Mouse (Mus musculus): Measurements from ENCODE around the gene Gpr157. TPM values are rescaled to one million over a fixed set of nuclear protein-coding genes. Genes with fewer than 3 reads are reported as not detected.

Gene Gpr157
- polyA plus RNA-seq, 1 experiment = 1.9 TPM

DNA sequence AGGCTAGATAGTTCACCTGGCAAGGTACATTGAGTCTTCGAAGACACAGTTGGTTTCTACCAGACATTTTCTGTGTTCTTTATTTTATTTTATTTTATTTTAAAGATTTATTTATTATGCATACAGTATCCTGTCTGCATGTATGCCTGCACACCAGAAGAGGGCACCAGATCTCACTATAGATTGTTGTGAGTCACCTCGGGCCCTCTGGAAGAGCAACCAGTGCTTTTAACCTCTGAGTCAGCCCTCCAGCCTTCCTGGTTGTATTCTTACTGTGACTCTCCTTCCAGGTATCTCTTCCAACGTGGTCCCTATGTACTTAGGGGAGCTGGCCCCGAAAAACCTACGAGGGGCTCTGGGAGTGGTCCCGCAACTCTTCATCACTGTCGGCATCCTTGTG is 48.1 kb downstream of the Gpr157 start:
- TF ChIP-seq POLR2A (IDR thresholded peaks at IDR 0.05; ENCODE audit: extremely low read depth, insufficient read depth, low read length) = no peak
- no peak for TF ChIP-seq CTCF (IDR thresholded peaks at IDR 0.05; ENCODE audit: extremely low read depth, insufficient read depth, low read length)
- Histone ChIP-seq H3K27ac (ENCODE audit: insufficient read depth, low read length) (no peak overlapping the region), H3K4me3 (ENCODE audit: insufficient read depth, low read length) (no peak overlapping the region), H3K4me1 (ENCODE audit: control insufficient read depth, insufficient read depth, low read length) (no peaks in the 10 kb centered on the region)

DNA sequence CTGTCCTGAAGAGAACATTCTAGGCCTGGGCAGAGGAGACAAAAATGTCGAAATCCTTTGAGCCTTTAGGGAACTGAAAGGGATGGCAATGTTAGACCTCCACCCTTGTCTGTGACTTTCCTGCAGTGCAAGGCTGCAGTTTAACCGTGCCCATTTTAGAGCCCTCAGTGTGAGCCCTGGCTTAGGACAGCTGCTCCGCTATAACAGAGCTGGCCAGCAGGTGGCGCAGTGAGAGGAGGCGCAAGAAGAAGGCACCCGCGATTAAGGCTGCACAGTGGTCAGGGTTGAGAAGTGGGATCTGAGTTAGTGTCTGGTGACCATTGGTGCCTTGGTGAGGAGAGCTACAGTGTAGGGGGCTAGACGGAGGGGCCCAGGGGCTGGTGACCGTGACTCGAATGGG is 49.5 kb downstream of the Gpr157 start:
- Histone ChIP-seq H3K4me3 (ENCODE audit: insufficient read depth, low read length) (no peak overlapping the region), H3K4me1 (ENCODE audit: control insufficient read depth, insufficient read depth, low read length) (no peaks in the 10 kb centered on the region), H3K27ac (ENCODE audit: insufficient read depth, low read length) (no peak overlapping the region)
- TF ChIP-seq POLR2A (IDR thresholded peaks at IDR 0.05; ENCODE audit: extremely low read depth, insufficient read depth, low read length) (no peak), CTCF (IDR thresholded peaks at IDR 0.05; ENCODE audit: extremely low read depth, insufficient read depth, low read length) (peak; percentile 93)

DNA sequence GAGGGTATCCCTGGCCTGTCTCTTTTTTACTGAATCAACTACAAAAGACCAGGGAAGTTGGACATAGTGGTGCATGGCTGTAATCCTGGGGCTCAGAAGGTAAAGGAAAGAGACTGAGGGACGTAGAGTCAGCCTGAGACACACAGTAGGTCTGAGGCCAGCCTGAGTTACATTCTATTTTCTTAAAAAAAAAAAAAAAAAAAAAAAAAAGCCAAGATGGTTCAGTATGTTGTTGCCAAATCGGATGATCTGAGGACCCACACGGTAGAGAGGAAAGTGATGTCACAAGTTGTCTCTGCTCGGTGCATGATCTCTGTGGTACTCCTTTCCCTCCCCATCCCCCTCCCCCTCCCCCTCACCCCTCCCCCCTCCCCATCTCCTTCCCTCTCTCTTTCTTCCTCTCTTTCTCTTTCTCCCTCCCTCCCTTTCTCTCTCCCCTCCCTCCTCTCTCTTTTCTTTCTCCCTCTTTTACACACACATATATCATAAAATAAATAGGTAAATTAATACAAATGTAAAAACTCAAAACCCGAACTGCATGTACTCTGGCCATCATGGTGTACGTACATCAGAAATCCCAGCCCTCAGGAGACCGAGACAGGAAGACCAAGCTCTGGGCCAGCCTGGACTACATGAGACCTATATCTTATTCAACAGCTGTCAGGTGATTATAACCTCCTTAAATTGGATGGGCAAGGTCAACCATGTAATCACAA is 50.4 kb downstream of the Gpr157 start:
- Histone ChIP-seq H3K4me3 (ENCODE audit: insufficient read depth, low read length) (no peak overlapping the region), H3K4me1 (ENCODE audit: control insufficient read depth, insufficient read depth, low read length) (no peaks in the 10 kb centered on the region), H3K27ac (ENCODE audit: insufficient read depth, low read length) (no peak overlapping the region)
- TF ChIP-seq CTCF (IDR thresholded peaks at IDR 0.05; ENCODE audit: extremely low read depth, insufficient read depth, low read length) (no peak), POLR2A (IDR thresholded peaks at IDR 0.05; ENCODE audit: extremely low read depth, insufficient read depth, low read length) (no peak)

DNA sequence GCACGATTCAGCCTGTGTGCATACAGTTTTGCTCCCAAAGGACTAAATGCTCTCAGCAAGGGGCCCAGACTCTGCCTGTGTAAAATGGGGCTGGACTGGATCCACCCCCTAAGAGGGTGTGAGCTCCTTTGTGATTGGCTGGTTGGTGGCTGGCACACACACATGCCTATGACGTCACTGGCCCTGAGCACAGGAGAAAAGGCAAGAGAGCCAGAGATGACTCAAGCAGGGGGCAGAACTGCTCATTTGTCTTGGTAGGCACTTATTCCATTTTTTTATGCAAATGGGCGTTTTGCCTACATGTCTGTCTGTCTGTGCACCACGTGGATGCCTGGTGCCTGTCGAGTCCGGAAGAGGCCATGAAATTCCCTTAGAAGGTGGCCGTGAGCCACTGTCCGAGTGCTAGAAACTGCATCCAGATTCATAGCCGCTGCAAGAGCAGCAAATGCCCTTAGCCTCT is 50.9 kb downstream of the Gpr157 start:
- peak; percentile 57; the same call in 1 of the 2 replicates for TF ChIP-seq POLR2A (IDR thresholded peaks at IDR 0.05; ENCODE audit: extremely low read depth, insufficient read depth, low read length)
- TF ChIP-seq CTCF (IDR thresholded peaks at IDR 0.05; ENCODE audit: extremely low read depth, insufficient read depth, low read length) = no peak
- Histone ChIP-seq H3K27ac (ENCODE audit: insufficient read depth, low read length) (no peak overlapping the region), H3K4me3 (ENCODE audit: insufficient read depth, low read length) (peak overlapping the region; percentile 4; the same call in 1 of the 2 replicates), H3K4me1 (ENCODE audit: control insufficient read depth, insufficient read depth, low read length) (no peaks in the 10 kb centered on the region)

DNA sequence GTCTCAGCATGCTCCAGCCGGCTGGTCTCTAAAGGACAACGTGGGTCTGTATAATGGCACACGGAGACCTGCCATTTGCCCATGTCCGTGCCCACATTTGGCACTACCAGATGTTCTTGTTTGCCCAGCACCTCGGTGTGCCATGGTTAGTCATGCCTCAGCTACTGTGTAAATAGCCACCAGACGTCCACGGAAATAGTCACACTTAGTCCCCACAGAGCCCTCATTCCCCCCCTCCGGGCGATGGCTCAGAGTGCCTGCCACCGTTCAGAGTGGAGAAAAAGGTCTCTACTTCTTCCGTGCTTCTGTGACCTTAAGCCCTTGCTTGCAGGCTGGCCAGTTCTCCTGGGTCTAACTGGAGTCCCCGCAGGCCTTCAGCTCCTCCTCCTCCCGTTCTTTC is 51.9 kb downstream of the Gpr157 start:
- TF ChIP-seq POLR2A (IDR thresholded peaks at IDR 0.05; ENCODE audit: extremely low read depth, insufficient read depth, low read length) (no peak), CTCF (IDR thresholded peaks at IDR 0.05; ENCODE audit: extremely low read depth, insufficient read depth, low read length) (no peak)
- H3K27ac ChIP-seq (ENCODE audit: insufficient read depth, low read length) = no peak overlapping the region
- H3K4me3 ChIP-seq (ENCODE audit: insufficient read depth, low read length) = no peak overlapping the region
- no peaks in the 10 kb centered on the region for H3K4me1 ChIP-seq (ENCODE audit: control insufficient read depth, insufficient read depth, low read length)

DNA sequence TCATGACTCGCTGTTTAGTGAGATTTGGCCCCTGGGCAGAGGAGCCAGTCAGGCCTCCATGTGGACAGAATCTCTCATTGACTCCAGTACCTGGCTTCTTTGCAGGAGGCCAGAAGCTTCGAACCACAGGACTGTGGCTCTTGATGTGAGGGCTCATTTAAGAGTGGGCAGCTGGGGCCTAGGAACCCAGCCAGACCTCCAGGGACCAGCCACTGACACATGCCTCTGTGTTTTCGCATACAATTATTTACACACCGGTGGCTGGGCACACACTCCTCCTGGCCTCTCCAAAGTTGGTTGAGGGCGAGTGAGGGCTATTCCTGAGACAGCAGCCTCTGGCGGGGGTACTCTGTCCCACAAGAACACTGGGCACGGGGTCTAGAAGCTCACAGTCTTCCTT is 53.2 kb downstream of the Gpr157 start:
- no peaks in the 10 kb centered on the region for H3K4me1 ChIP-seq (ENCODE audit: control insufficient read depth, insufficient read depth, low read length)
- TF ChIP-seq CTCF (IDR thresholded peaks at IDR 0.05; ENCODE audit: extremely low read depth, insufficient read depth, low read length) = no peak
- TF ChIP-seq POLR2A (IDR thresholded peaks at IDR 0.05; ENCODE audit: extremely low read depth, insufficient read depth, low read length) = no peak
- H3K27ac ChIP-seq (ENCODE audit: insufficient read depth, low read length) = no peak overlapping the region
- H3K4me3 ChIP-seq (ENCODE audit: insufficient read depth, low read length) = no peak overlapping the region

DNA sequence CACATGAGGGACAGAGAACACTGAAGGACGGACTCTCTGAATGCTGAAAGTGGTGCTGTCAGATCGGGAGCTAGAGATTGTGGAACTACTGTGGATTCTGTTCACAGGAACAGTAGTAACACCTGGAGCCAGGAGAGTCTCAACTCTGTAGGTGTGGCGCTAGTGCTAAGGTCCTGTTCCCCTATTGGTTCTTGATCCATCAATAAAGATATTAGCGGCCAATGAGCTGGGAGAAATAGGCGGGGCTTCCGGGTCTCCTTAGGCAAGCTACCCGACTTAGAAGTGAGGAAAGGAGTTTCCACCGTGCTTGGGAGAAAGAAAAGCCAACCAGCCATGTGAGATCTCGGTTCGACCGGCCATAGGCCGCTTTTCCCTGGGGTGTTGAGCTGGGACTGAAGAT is 57.1 kb downstream of the Gpr157 start:
- TF ChIP-seq POLR2A (IDR thresholded peaks at IDR 0.05; ENCODE audit: extremely low read depth, insufficient read depth, low read length) (no peak), CTCF (IDR thresholded peaks at IDR 0.05; ENCODE audit: extremely low read depth, insufficient read depth, low read length) (no peak)
- H3K27ac ChIP-seq (ENCODE audit: insufficient read depth, low read length) = no peak overlapping the region
- H3K4me3 ChIP-seq (ENCODE audit: insufficient read depth, low read length) = no peak overlapping the region
- H3K4me1 ChIP-seq (ENCODE audit: control insufficient read depth, insufficient read depth, low read length) = no peaks in the 10 kb centered on the region

DNA sequence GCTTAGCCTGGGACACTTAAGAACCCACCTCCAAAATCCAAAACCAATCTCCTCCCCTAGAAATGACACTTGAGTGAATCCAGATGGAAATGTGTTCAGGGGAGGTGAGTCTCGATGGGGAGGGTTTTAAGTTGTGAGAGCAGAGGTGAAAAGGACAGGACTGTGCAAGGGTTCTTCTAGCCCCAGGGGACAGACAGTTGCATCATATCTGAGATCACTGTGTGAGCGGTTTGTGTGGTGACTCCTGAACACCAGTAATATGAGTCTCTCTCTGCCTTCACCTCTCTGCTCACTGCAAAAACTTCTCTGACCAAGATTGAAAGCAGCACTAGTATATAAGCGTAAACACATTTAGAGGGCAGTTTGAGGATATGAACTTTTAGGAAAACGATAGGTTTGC is 59.1 kb downstream of the Gpr157 start:
- Histone ChIP-seq H3K4me3 (ENCODE audit: insufficient read depth, low read length) (no peak overlapping the region), H3K27ac (ENCODE audit: insufficient read depth, low read length) (no peak overlapping the region), H3K4me1 (ENCODE audit: control insufficient read depth, insufficient read depth, low read length) (no peaks in the 10 kb centered on the region)
- TF ChIP-seq POLR2A (IDR thresholded peaks at IDR 0.05; ENCODE audit: extremely low read depth, insufficient read depth, low read length) (no peak), CTCF (IDR thresholded peaks at IDR 0.05; ENCODE audit: extremely low read depth, insufficient read depth, low read length) (no peak)

DNA sequence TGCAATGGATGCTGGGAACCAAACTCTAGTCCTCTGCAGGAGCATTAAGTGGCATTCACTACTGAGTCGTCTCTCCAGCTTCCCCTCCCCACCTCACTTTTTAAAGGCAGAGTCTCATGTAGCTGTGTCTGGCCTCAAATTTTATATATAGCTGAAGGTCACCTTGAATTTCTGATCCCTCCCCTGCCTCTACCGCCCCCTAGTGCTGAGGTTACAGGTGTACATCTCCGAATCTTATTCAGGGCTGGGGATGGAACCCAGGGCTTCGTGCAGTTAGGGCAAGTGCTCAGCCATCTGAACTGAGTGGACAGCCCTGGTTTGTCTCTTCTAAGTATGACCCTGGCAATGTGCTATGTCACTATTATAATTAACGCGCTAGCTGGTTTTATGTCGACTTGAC is 63.9 kb downstream of the Gpr157 start:
- Histone ChIP-seq H3K4me3 (ENCODE audit: insufficient read depth, low read length) (no peak overlapping the region), H3K27ac (ENCODE audit: insufficient read depth, low read length) (no peak overlapping the region), H3K4me1 (ENCODE audit: control insufficient read depth, insufficient read depth, low read length) (no peaks in the 10 kb centered on the region)
- TF ChIP-seq CTCF (IDR thresholded peaks at IDR 0.05; ENCODE audit: extremely low read depth, insufficient read depth, low read length) (no peak), POLR2A (IDR thresholded peaks at IDR 0.05; ENCODE audit: extremely low read depth, insufficient read depth, low read length) (no peak)

DNA sequence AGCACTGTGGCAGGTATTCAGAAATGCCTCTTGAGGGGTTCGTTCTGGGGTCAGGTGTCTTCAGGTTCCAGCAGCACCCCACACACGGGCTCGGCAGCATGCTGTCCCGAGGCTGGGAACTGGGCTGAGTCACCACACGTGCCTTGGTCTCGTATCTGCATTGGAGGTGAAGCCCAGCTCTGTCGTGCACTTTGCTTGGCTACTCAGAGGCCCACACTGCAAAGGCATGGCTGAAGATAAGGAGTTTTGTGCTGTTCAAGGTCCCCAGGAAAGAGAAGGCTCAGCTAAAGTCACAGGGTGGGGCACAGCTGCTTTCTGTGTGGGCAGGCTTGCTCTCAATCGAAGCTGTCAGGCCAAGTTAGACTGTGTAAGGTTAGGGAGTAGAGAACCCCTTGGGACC is 65.3 kb downstream of the Gpr157 start:
- Histone ChIP-seq H3K27ac (ENCODE audit: insufficient read depth, low read length) (no peak overlapping the region), H3K4me3 (ENCODE audit: insufficient read depth, low read length) (no peak overlapping the region), H3K4me1 (ENCODE audit: control insufficient read depth, insufficient read depth, low read length) (no peaks in the 10 kb centered on the region)
- TF ChIP-seq POLR2A (IDR thresholded peaks at IDR 0.05; ENCODE audit: extremely low read depth, insufficient read depth, low read length) (no peak), CTCF (IDR thresholded peaks at IDR 0.05; ENCODE audit: extremely low read depth, insufficient read depth, low read length) (no peak)
